Comparison of ENCODE assay signal across 23 mouse cellular contexts in the genomic region with DNA sequence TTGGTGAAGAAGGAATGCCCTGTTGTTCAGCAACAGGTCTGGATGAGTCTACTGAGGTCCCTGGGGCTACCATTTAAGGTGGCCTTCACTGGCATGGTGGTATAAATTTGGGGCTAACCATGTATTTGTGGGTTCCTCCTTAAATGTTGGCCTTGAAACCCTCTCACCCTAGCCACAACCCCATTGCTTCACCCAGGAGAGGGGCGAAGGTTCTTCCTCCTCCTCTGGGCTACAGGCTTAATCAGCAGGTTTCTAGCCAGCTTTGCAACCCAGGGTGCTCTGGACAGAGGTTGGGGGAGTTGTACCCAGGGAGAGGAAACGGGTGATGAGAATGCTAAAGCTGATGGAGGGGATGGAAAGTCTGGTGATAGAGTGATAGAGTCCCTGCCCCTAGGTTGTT. TPM values are rescaled to one million over a fixed set of nuclear protein-coding genes. Genes with fewer than 3 reads are reported as not detected.
DNase-seq lines count a peak whose midpoint lies in the region; ATAC-seq lines count a peak whose summit lies in the region.
"Had no signal": no experiment of that assay in that cellular context is flagged by ENCODE, and none has a peak within 500 bp of the region (broad histone marks: within the 10 kb centered on the region; RNA-seq: fewer than 3 reads in every experiment).

No protein-coding gene starts in this region.

- 77% methylated on average over 2 of the region's 2 CpGs for WGBS in embryonic facial prominence, embryonic 10.5 days
- 88% methylated on average over 2 of the region's 2 CpGs for whole genome bisulfite sequencing in midbrain, embryonic 14.5 days

- peak; percentile 61 for ATAC-seq in megakaryocyte progenitor cell, adult 5-6 weeks (replicated peaks; ENCODE audit: poor library complexity)
- no peak for ATAC-seq in midbrain, embryonic 14.5 days (ENCODE audit: low FRiP score, low TSS enrichment)

- no peak overlapping the region for H3K4me2 ChIP-seq in midbrain, embryonic 14.5 days (ENCODE audit: low read length)

- H3K36me3 ChIP-seq in embryonic facial prominence, embryonic 10.5 days (replicated peaks) = no peaks in the 10 kb centered on the region
- no peaks in the 10 kb centered on the region for H3K36me3 ChIP-seq in midbrain, embryonic 14.5 days (ENCODE audit: control insufficient read depth, insufficient read depth, low read length)
- H3K36me3 ChIP-seq: hindbrain, embryonic 13.5 days; midbrain, embryonic 15.5 days had no signal

- H3K9ac ChIP-seq in midbrain, embryonic 14.5 days (replicated peaks; ENCODE audit: low read length) = no peak overlapping the region
- H3K9ac ChIP-seq: hindbrain, embryonic 13.5 days; midbrain, embryonic 15.5 days had no signal

- H3K9me3 ChIP-seq in embryonic facial prominence, embryonic 10.5 days = no peaks in the 10 kb centered on the region
- H3K9me3 ChIP-seq in midbrain, embryonic 14.5 days (ENCODE audit: control insufficient read depth, low read length) = no peaks in the 10 kb centered on the region
- H3K9me3 ChIP-seq: hindbrain, embryonic 13.5 days; midbrain, embryonic 15.5 days had no signal

- peak; percentile 33 to 66 for DNase-seq in kidney, postnatal 25 days
- DNase-seq in kidney, postnatal 4 days = no peak
- no peak for DNase-seq in embryonic facial prominence, embryonic 10.5 days (ENCODE audit: low spot score)
- peak; percentile 36 to 53 for DNase-seq in kidney, postnatal 36 days
- no peak for DNase-seq in left cerebral cortex, adult 18-20 months (ENCODE audit: low spot score in 2 of 2)
- DNase-seq in left cerebral cortex, postnatal 10 days (ENCODE audit: extremely low spot score in 1 of 2, low spot score in 2 of 2) = no peak
- DNase-seq in midbrain, embryonic 14.5 days = no peak
- DNase-seq: adrenal gland, adult 8-10 months; cerebellum, postnatal 14 days; gastrocnemius, adult 2 months; heart, postnatal 14 days; layer of hippocampus, adult 9-11 months; right cerebral cortex, postnatal 14 days; spleen, adult 18-20 months; thymus, adult 2 months had no signal

- H3K4me3 ChIP-seq in embryonic facial prominence, embryonic 10.5 days = 0 out of 2 replicates have a peak overlapping the region, but pooled peaks have one; percentile 79
- no peak overlapping the region for H3K4me3 ChIP-seq in midbrain, embryonic 14.5 days (replicated peaks; ENCODE audit: low read depth, low read length)

- H3K27me3 ChIP-seq in embryonic facial prominence, embryonic 10.5 days (replicated peaks; ENCODE audit: low read depth, poor library complexity, severe bottlenecking) = peaks cover 29% of the 10 kb centered on the region
- peaks cover 5% of the 10 kb centered on the region; the same call in 1 of the 2 replicates for H3K27me3 ChIP-seq in midbrain, embryonic 14.5 days (ENCODE audit: control insufficient read depth, insufficient read depth, low read length)

- H3K4me1 ChIP-seq in embryonic facial prominence, embryonic 10.5 days = peaks cover 26% of the 10 kb centered on the region
- peaks cover 8% of the 10 kb centered on the region; the same call in 1 of the 2 replicates for H3K4me1 ChIP-seq in midbrain, embryonic 14.5 days (ENCODE audit: control insufficient read depth, insufficient read depth, low read length)

- intact Hi-C loops in left cerebral cortex, postnatal 10 days (cut with DNase I) = loop anchor here (10.0 kb wide), 1 partner anchor 369 kb away; no protein-coding TSS in a partner anchor

- H3K27ac ChIP-seq in embryonic facial prominence, embryonic 10.5 days (replicated peaks) = no peak overlapping the region
- no peak overlapping the region for H3K27ac ChIP-seq in midbrain, embryonic 14.5 days (replicated peaks; ENCODE audit: low read depth, low read length)
- H3K27ac ChIP-seq: gastrocnemius, adult 2 months; hindbrain, embryonic 13.5 days; kidney, postnatal 0 days; macrophage; midbrain, embryonic 15.5 days had no signal

RNA-seq across cellular contexts. Expression of a gene that starts 8.0 kb away (rescaled TPM):
- 2.0 and 2.1 TPM in 2 replicates for polyA plus RNA-seq in embryonic facial prominence, embryonic 10.5 days (2016; fragmentation: Nextera tagmentation; extraction: Ambion mirVana)
- 0.12 and 0.15 TPM in 2 replicates for total RNA-seq in megakaryocyte progenitor cell, adult 5-6 weeks (2015)
- not detected in 2 replicates for total RNA-seq in megakaryocyte progenitor cell, adult 5-6 weeks (2017)
- 1 to 10 TPM; 6.9 to 7.3 TPM for total RNA-seq in left cerebral cortex, adult 18-20 months (2021)
- 1 to 10 TPM; 7.7 to 8.3 TPM for total RNA-seq in left cerebral cortex, postnatal 10 days (2021)
- 9.2 and 12.1 TPM in 2 replicates for polyA plus RNA-seq in midbrain, embryonic 14.5 days (2014; fragmentation: Nextera tagmentation; extraction: Ambion mirVana)

RNA-seq across cellular contexts. Expression of a gene that starts 8.1 kb away (rescaled TPM):
- polyA plus RNA-seq in embryonic facial prominence, embryonic 10.5 days (2016; fragmentation: Nextera tagmentation; extraction: Ambion mirVana) = 26.3 and 27.3 TPM in 2 replicates
- 61.3 and 68.9 TPM in 2 replicates for total RNA-seq in megakaryocyte progenitor cell, adult 5-6 weeks (2015)
- 18.3 and 31.4 TPM in 2 replicates for total RNA-seq in megakaryocyte progenitor cell, adult 5-6 weeks (2017)
- 10 to 100 TPM; 15.4 to 18.2 TPM for total RNA-seq in left cerebral cortex, adult 18-20 months (2021)
- total RNA-seq in left cerebral cortex, postnatal 10 days (2021) = 10 to 100 TPM; 11.9 to 13.0 TPM
- polyA plus RNA-seq in midbrain, embryonic 14.5 days (2014; fragmentation: Nextera tagmentation; extraction: Ambion mirVana) = 18.5 and 24.2 TPM in 2 replicates

RNA-seq across cellular contexts. Expression of a gene that starts 15.1 kb away (rescaled TPM):
- 0.10 TPM in 1 of 2 replicates, not detected in the other for polyA plus RNA-seq in embryonic facial prominence, embryonic 10.5 days (2016; fragmentation: Nextera tagmentation; extraction: Ambion mirVana)
- total RNA-seq in megakaryocyte progenitor cell, adult 5-6 weeks (2015) = 3.6 and 4.5 TPM in 2 replicates
- total RNA-seq in megakaryocyte progenitor cell, adult 5-6 weeks (2017) = 10.4 and 11.5 TPM in 2 replicates
- total RNA-seq in left cerebral cortex, adult 18-20 months (2021) = under 1 TPM in 1 of 2 experiments, not detected in 1; 0.21 TPM
- under 1 TPM; 0.41 to 0.54 TPM for total RNA-seq in left cerebral cortex, postnatal 10 days (2021)
- polyA plus RNA-seq in midbrain, embryonic 14.5 days (2014; fragmentation: Nextera tagmentation; extraction: Ambion mirVana) = not detected in 2 replicates
- polyA plus RNA-seq: forebrain, embryonic 11.5 days; hindbrain, embryonic 13.5 days; midbrain, embryonic 15.5 days; neural tube, embryonic 14.5 days had no signal

RNA-seq across cellular contexts. Expression of a gene that starts 40.9 kb away (rescaled TPM):
- polyA plus RNA-seq in embryonic facial prominence, embryonic 10.5 days (2016; fragmentation: Nextera tagmentation; extraction: Ambion mirVana) = 1.1 and 1.5 TPM in 2 replicates
- total RNA-seq in megakaryocyte progenitor cell, adult 5-6 weeks (2015) = not detected in 2 replicates
- not detected in 2 replicates for total RNA-seq in megakaryocyte progenitor cell, adult 5-6 weeks (2017)
- total RNA-seq in left cerebral cortex, adult 18-20 months (2021) = under 1 TPM in 1 of 2 experiments, not detected in 1; 0.21 TPM
- total RNA-seq in left cerebral cortex, postnatal 10 days (2021) = under 1 TPM; 0.47 to 0.57 TPM
- 0.13 and 0.26 TPM in 2 replicates for polyA plus RNA-seq in midbrain, embryonic 14.5 days (2014; fragmentation: Nextera tagmentation; extraction: Ambion mirVana)
- total RNA-seq: gastrocnemius, adult 2 months; heart, postnatal 14 days had no signal
- polyA plus RNA-seq: hindbrain, embryonic 13.5 days; macrophage; myocyte had no signal

RNA-seq across cellular contexts. Expression of a gene that starts 49.4 kb away (rescaled TPM):
- polyA plus RNA-seq in embryonic facial prominence, embryonic 10.5 days (2016; fragmentation: Nextera tagmentation; extraction: Ambion mirVana) = 169 TPM in 2 replicates
- 35.8 and 43.4 TPM in 2 replicates for total RNA-seq in megakaryocyte progenitor cell, adult 5-6 weeks (2015)
- total RNA-seq in megakaryocyte progenitor cell, adult 5-6 weeks (2017) = 40.0 and 44.3 TPM in 2 replicates
- total RNA-seq in left cerebral cortex, adult 18-20 months (2021) = 10 to 100 TPM; 36.4 to 40.1 TPM
- total RNA-seq in left cerebral cortex, postnatal 10 days (2021) = 10 to 100 TPM; 32.5 to 41.2 TPM
- 55.0 and 55.8 TPM in 2 replicates for polyA plus RNA-seq in midbrain, embryonic 14.5 days (2014; fragmentation: Nextera tagmentation; extraction: Ambion mirVana)

Comparison
In these comparisons a context has a peak if more than half of its experiments do, and no peak if none do; other contexts are left out.
1. DNase-seq: peak in kidney, postnatal 25 days (2 of 2) and kidney, postnatal 36 days (2 of 2); none in kidney, postnatal 4 days (0 of 2), embryonic facial prominence, embryonic 10.5 days (single experiment), left cerebral cortex, adult 18-20 months (0 of 2), left cerebral cortex, postnatal 10 days (0 of 2) and midbrain, embryonic 14.5 days (single experiment).
2. RNA of a gene that starts 8.0 kb away (total RNA-seq): 7.7 to 8.3 TPM in left cerebral cortex, postnatal 10 days and 6.9 to 7.3 TPM in left cerebral cortex, adult 18-20 months; 0.12 to 0.15 TPM in megakaryocyte progenitor cell, adult 5-6 weeks; every median in the first group is over 4 times any median in the second.